Mouse (Mus musculus) gastrocnemius, postnatal 25 days (tissue): ENCODE measurements around the gene Tfg. TPM values are rescaled to one million over a fixed set of nuclear protein-coding genes. Genes with fewer than 3 reads are reported as not detected.
A peak's percentile ranks its signal among the peaks of the same experiment; 100 is the strongest.

Source experiments
- DNase-seq: peaks from one replicate; pipeline ENCODE4 v3.0.0; 2022
- long read RNA-seq, 2 experiments: library from polyadenylated mRNA; stranded (forward); transcript quantifications; one replicate each; pipeline ENCODE4 v2.0.0; 2021
- total RNA-seq, 2 experiments: library from RNA; stranded (reverse); gene quantifications; 1 replicate in 1 of 2; 2 replicates in 1 of 2; pipeline ENCODE4 v1.2.3; 2021

Gene Tfg
- total RNA-seq = 10 to 100 TPM; 43.6 to 44.2 TPM
- long read RNA-seq, experiment 1, transcript Tfg-201 (8 exons, 1,945 nt) = major isoform, 65 of 84 reads
- long read RNA-seq, experiment 1, partial matches to known transcripts = 5 of 84 reads
- long read RNA-seq, experiment 1, other reads (novel, unspliced or antisense) = 14 of 84 reads
- long read RNA-seq, experiment 2, transcript Tfg-201 (8 exons, 1,945 nt) = major isoform, 73 of 94 reads
- long read RNA-seq, experiment 2, partial matches to known transcripts = 3 of 94 reads
- long read RNA-seq, experiment 2, other reads (novel, unspliced or antisense) = 18 of 94 reads

DNA sequence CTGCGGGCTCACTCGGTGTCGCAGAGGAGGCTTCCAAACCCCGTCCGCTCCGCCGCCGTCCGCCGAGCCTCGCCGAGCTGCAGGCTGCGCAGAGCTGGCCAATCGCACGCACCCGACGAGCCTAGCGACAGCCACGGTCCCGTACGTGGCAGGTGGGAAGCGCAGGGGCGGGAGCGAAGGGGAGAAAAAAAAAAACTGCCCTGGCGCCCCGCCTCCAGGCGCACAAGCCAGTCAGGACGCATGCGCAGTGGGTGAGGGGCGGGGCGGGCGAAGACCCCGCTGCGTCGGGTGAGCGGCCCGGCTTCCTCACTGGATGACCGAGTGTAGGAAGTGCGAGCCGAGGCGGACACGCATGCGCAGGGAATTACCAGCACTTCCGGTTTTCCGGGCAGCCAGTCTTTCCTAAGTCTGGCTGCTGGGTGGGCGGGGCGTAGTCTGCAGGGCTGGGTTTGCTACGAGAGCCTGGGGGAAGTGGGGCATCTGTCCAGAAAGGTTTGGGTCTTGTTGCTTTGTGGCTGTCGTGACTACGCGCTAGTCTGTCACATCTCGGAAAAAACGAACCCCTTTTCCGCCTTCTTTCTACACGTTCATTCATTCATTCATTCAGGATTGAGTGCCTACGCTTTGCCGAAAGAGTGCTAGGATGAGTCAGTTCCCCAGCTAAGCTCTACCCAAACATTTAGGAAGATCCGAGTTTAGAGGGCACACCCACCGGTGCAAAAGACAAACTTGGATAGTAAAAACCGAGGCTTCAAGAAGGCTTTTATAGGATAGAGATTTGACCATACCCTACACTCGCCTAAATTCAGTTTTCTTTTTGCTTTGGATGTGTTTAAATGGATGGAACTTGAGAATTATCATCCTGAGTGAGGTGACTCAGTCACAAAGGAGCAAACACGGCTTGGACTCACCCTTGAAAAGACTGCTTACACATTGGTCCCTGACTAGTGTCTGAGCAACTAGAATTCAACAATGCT lies at the start of gene Tfg:
Tfg (minus strand) TSS at position 227 of the 977 bp plus-strand sequence.
- DNase-seq = peak; percentile 99

DNA sequence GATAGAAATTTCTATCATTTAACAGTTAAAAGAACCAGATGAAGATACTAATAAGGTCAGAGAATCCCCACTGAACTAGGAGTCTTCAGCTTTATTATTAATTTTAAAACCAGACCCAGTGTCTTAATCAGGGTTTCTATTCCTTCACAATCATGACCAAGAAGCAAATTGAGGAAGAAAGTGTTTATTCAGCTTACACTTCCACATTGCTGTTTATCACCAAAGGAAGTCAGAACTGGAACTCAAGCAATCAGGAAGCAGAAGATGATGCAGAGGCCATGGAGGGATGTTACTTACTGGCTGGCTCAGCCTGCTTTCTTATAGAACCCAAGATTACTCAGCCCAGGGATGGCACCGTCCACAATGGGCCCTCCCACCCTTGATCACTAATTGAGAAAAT lies 11.8 kb upstream of the Tfg start:
- DNase-seq = no peak

DNA sequence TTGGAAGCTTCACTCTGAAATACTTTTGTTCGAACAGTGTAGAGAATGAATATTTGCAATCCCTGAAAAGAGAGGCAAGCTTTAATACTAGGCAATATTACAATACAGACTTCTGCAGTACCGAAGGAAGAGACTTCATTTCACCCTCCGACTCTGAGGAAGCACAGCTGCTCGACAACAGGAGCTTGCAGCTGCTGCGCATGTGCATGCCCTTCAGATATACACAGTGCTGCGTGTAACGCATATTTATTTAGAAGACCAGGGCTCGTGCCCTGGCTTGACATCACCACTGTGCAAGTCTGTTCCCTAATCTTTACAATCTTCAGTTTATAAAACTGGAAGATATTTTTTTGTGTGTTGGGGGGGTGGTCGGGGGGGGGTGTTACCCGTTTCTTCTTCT lies 7.7 kb upstream of the Tfg start:
- no peak for DNase-seq

DNA sequence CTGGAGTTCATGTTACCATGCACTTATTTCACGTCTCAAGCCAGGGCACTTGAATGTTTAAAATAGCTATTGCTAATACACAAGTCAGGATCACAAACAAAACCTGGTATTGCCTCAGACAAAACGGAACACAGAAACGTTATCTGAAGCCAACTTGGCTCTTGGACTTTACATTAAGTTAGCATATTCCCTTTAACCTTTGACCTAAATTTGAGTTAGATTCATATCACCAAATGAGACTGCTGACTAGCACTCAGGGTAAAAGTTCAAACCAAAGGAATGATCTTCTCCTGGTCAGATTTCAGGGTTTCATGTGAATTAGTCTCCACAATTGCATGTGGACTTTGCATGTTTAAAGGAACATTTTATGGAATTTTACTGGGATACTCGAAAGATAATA lies 5.1 kb upstream of the Tfg start:
- no peak for DNase-seq

DNA sequence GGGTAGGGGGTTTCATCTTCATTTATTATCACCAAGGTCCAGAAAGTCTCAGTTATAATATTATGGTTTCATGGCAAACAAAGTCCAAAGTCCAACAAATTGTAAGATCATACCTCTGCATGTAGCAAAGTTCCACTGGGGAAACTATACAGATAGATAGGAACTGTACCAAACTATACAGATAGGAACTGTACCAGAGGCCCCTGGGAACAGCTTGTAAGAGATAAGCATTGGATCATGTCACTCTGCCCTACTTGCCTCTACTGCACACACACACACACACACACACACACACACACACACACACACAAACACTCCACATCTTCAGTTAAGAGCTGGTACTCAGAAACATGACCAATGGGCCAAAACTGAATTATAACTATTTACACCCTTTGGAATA lies 1.8 kb upstream of the Tfg start:
- DNase-seq = no peak

DNA sequence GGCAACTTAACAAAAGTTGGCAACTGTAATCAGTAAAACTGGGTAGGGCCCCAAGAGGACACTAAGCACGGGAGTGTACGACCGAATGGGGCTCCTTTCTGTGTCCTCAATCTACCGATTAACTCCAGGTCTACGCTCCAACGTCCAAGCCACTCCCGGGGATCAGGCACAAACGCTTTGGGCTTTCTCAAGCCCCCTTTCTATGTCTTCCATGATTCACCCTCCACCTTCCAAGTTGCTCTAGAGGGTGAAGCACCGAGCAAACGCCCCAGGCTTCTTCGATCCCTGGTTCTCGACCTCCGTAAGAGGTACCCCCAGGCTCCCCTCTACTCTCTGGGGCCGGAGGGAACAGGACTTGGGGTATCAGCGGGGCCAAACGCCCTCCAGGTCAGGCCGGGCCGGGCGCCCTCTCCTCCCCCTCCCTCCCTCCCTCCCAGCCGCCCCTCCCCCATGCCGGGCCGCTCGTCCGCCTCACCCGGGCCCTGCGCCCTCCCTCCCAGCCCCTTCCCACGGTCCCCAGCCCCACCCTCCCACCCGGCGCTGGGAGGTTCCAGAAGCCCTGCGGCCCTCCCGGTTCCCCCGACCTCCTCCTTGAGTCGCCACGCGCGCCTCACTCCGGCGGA lies 582 bp downstream of the Tfg start:
- no peak for DNase-seq

DNA sequence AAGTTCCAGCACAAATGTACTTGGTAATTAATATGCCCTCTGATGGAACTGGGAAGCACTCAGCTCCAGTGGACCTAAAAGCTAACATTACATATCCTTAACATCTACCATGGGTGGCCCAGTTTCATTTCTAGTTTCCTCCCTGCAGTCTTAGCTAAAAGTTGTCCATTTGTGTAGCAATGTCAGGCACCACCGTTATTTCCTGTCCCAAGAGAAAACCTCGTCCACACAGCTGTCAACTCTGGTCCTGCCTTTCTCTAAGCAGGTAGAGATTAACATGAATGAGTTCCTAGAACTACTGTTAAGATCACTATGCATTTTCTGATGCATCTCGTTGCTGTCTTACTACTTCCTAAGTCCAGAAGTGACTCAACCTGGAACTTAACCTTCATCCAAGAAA lies 1.6 kb downstream of the Tfg start:
- DNase-seq = no peak

DNA sequence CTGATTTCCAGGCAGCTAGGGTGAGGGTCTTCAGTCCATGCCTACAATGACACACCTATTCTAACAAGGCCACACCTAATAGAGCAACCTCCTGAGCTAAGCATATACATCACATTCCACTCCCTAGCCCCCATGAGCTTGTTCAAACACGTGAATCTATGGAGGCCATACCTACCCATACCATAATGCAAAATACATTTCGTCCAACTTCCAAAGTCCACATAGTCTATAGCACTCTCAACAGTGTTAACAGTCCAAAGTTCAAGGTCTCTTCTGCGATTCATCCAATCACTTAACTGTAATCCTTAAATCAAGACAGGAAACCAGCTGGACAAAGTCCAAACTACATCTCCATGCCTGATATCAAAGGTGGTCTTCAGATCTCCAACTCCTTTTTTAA lies 7.2 kb downstream of the Tfg start:
- DNase-seq = no peak

DNA sequence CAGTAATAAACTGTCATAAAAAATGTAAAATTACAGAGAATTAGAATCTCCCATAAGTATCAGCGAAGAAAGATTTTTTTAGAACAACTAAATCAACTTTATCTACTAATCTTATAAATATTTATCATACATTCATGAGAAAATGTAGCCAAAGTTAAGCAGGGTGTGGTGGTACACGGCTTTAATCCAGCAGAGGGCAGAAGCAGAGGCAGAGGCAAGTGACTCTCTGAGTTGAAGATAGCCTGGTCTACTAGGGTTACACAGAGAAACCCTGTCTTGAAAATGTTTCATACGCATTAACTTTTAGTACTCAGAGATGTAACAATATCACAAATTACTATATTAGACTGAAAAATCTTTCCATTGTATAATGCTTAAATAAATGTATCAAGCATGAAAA lies 11.5 kb downstream of the Tfg start:
- DNase-seq = no peak

DNA sequence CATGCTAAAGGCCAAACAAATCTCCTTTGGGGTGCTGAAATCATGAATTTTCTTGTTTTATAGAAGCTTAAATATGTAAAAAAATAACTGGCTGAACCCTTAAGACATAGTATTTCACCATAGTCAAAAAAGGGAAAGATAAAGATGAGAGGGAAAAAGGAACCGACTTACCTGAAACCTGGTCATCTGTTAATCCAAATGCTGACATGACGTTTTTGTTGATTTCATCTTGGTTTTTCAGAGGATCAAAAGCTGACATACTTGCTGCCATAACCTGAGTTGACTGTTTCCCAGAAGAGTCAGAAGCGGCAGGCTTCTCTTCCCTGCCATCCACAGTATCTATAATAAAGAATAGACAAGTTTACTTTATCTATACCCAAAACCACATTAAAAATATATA lies 16.4 kb downstream of the Tfg start:
- DNase-seq = no peak

DNA sequence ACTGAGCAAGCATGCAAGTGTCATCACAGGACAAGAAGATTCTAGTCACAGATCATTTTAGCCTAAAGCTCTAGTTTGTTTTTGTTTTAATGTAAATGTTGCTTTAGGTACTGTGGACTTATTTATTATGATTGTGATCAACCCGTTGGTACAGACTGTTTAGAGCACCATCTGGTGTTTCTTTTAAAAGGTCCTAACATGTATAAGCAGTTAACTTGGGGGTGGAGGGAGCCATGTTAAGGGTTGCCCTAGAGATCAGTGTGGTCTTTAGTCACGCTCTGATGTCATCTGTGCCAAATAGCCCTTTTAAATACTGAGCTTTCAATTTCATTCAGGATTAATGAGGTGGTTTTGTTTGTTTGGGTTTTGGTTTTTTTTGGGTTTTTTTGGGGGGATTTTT lies 20.8 kb downstream of the Tfg start:
- DNase-seq = no peak

DNA sequence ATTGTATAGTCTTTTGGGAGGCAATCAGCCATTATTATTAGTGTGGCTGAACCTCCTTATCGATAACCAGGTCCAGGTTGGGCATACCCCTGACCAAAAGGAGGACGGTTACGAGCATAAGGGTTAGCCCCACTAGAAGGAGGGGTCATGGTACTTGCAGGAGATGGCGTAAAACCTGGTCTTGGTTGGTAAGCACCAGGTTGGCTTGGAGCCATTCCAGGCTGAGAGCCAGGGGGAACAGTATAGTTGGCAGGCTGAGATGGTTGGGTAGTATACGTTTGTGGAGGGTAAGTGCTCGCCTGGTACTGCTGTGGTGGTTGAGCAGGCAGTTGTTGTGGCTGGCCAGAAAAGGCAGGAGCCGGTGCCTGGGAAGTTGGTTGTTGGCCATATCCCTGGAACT lies 26.5 kb downstream of the Tfg start:
- no peak for DNase-seq

DNA sequence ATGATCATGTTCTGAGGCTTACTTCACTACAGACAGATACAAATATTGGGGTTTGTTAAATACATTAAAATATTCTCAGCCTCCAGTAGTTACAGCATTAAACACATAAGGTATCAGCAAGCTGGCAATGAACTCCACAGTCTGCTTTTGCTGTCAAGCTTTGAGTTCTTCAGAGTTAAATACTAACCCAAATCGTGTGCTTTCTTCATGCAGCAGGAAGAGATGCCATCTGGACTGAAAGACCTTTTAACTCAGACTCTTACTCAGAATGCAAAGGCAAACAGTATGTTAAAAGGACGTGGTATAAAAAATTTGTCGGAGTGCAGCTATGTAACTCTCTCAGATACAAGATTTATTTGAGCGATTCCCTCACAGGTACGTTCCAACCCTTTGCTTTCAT lies 30.5 kb downstream of the Tfg start:
- DNase-seq = no peak

DNA sequence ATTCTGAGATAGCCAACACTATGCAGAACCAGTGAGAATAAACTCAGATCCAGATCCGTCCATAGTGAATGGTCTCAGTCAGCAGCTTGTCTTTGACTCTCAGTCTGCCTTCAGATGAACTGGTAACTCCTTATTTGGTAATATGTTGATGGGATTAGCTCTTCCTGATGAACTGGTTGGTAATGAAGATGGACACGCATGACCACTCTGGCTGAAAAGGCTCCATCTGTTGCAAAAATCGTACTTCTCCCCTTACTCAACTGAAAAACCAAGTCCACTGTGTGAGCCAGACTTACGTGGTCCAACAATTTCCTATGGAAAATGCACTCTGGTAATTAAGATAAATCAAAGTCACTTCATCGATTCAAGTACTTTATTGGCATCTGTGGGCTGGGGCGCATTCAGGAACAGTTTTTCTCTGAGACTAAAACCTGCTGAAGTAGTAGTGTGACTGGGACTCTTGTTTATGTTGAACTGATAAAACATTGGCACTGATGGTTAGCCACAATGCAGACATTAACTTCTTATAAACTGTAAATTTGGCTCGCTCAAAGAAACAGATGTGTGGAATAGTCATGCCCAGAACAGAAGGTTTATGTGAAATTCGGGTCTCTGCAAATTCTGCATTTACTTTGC lies 36.1 kb downstream of the Tfg start:
- no peak for DNase-seq

DNA sequence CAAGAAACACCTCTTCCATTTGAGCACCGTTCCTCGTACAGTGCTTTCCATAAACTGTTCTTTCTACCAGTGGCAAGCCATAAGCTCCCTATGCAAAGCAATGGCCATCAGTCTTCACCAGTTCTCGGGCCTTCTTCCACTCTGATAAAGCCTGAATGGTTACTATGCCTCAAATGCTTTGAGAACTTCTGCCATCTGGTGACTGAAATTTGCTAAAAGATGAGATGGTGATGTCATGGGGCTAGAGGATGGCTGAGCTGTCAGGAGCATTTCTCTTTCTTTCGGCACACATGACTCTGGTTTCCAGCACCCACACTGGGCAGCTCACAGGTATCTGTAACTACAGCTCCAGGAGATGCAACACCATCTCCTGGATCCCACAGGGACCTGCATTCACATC lies 40.1 kb downstream of the Tfg start:
- DNase-seq = no peak

DNA sequence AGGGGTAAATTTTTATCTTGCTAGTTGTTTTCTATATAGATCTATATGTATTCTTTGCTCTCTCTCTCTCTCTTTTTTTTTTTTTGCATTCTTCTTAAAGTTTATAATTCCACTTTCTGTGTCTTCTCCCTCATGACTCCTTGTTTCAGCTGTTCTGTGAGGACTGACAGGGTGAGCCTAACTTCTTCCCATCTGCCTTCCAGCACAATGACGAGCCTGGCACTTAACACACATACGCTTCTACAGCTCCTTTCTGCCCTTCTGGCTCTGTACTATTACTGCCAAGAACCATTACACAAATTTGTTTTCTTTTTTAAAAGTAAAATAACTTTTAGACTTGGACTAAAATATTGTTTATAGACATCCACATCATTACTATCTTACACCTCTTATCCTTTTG lies 43.8 kb downstream of the Tfg start:
- no peak for DNase-seq

DNA sequence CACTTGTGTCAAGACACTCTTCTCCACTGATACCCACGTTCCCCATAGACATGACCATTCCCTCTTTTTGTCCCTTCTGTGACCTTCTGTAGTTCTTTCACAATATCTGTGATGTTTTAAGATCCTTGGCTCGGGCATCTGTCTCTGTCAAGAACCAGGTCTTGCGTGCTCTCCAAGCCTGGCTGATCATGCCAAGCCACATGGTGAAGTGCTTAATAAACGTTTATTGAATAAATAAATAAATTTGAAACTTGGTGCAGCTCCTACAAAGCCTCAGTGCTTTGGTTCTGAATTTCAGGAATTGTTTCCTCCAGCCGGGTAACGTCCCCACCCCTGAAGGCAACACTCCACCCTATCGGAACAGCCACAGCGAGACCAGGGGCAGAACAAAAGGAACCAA lies 46.3 kb downstream of the Tfg start:
- peak; percentile 58 for DNase-seq

DNA sequence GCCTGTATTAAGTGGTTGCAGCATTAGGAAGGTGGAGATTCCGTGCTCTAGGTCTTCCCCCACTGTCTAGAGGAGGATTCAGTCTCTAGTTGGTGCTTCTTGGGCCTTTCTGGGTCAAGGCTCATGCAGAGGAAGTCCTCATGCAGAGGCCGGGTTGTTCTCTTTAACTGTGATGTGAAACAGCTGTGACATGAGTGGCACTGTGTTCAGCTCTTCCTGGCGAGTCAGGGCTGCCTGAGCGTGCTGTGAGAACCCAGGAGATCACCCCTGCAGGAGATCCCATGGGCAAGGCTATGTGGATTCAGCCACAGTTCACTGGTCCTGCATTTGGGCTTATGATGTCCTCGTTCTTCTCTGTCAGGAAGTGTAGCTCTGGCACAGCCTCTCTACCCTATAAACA lies 47.7 kb downstream of the Tfg start:
- DNase-seq = no peak

DNA sequence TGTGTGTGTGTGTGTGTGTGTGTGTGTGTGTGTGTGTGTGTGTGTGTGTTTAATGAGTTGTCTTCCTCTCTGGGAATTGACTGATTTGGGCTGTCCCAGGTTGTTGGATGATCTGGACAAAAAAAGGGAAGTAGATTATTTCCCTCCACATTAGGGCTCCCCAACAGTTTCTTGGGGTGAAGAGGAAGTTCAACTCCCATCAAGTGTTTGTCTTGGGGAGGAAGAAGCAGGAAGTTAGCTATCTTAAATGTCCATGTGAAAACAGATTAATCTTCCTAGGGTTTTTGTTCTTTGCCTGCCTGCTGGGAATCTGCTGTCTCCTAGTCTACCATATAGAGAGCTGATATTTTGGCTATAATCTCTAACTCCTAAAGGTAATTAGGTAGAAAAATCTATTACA lies 58.4 kb downstream of the Tfg start:
- no peak for DNase-seq

DNA sequence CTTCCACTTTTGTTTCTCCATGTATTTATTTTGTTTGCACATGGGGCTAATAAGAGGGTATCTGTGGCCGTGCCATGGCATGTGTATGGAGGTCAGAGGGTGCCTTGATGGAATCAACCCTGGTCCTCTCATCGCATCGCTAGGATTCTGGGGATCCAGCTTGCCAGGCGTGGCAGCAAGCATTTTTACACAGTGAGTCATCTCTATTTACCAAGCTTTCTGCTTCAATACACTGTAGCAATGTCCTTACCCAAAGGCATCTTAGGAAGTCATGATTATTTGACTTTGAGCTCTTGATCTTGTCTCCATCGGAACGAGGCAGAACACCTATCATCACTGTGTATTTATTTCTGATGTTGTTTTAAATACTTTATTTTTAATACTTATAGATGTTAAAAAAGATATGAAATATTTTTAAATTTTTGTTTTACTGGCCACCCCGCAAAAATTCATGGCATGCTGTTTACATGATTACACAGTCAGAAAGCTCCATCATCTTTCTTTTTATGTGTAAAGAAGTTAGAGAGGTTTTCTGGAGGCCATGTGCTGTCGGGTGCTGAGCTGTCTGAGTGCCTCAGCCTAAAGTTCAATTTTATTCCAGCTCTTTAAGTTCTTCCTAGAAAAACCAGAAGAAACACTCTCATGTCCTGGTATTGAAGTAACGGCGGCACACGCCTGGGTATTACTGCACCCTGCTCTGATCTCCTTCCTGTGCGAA lies 61.9 kb downstream of the Tfg start:
- DNase-seq = no peak

DNA sequence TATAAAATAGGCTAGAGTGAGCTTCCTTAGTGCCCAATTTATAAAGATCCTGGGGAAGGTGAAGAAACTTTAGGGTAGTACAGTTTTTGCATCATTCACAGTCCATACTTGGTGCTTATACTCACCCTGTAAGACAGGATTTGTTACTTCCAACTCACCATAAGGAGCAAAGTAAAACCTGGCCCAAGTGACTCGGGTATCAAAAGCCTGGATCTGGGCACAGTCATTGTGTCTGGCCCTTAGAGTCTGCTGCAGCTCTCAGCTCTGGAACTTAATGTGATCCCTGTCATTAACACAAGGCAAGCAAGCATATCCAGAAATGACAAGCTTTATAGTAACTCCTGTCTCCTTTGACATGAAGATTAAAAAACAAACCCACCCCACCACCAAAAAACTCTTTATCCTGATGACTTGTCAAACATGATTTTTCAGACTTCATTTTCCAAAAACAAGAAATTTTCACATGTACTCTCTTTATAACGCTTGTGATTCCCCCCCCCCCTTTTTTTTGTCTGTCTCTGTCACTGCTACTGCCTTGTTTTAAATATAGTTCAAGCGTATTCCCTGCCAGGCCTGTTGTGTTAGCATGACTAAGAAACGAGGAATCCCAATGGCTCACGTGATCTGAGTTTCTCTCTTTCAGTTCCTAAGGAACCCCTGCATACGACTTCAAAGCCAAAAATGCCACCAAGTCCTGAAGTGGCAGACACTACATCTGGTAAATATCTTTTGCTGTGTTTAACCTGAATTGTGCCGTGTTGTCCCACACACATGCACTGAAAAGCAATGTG lies 70.7 kb downstream of the Tfg start:
- DNase-seq = no peak
